Mouse (Mus musculus) thymus, adult 2 months (tissue): Measurements from ENCODE around the gene Lrrtm3.

Experiments
- CTCF ChIP-seq: fragments of 200-500 bp; IDR thresholded peaks from 2 replicates; pipeline ENCODE4 v1.5.1; 2012; ENCODE audit warnings: mild to moderate bottlenecking, control low read depth, low read length, moderate library complexity, borderline replicate concordance; ENCODE audit not compliant: control insufficient read depth, poor library complexity, insufficient read depth; ENCODE audit errors: extremely low read depth
- POLR2A ChIP-seq: fragments of 200-500 bp; IDR thresholded peaks from 2 replicates; pipeline ENCODE4 v1.6.1; 2012; ENCODE audit warnings: mild to moderate bottlenecking, low read length, control low read depth, moderate library complexity; ENCODE audit not compliant: control insufficient read depth, poor library complexity, insufficient read depth; ENCODE audit errors: extremely low read depth

- TF ChIP-seq POLR2A (no peak), CTCF (no peak)
Measured at GRCm38 (mm10) chr10:63972300-63972699, 117.8 kb downstream of the Lrrtm3 start.
